Mouse (Mus musculus): ENCODE measurements at regions not wholly inside any gene's neighbourhood (a gene's known extent, or its start where the extent isn't known, plus 50 kb on each side); places are given as distances from the start of the nearest gene placed in this dataset.
A peak's percentile ranks its signal among the peaks of the same experiment; 100 is the strongest.

GRCm38 (mm10) chr2:170221994-170222535, 74.2 kb upstream of the Zfp217 start:
- DNase-seq, result no peak
- intact Hi-C loops (cut with DNase I; ENCODE audit: low total_unique reads), result loop anchor here (10.0 kb wide), 1 partner anchor 93 kb away; no protein-coding TSS in a partner anchor

GRCm38 (mm10) chr2:170220871-170221369, 73.0 kb upstream of the Zfp217 start:
- intact Hi-C loops (cut with DNase I; ENCODE audit: low total_unique reads), result loop anchor here (10.0 kb wide), 1 partner anchor 94 kb away; no protein-coding TSS in a partner anchor
- DNase-seq, result peak; percentile 37

- DNase-seq, result no peak
- intact Hi-C loops (cut with DNase I; ENCODE audit: low total_unique reads), result loop anchor here (10.0 kb wide), 1 partner anchor 94 kb away; no protein-coding TSS in a partner anchor
Observed at GRCm38 (mm10) chr2:170220443-170220842, 72.5 kb upstream of the Zfp217 start.

GRCm38 (mm10) chr2:170219611-170220401, 71.9 kb upstream of the Zfp217 start:
- intact Hi-C loops (cut with DNase I; ENCODE audit: low total_unique reads), result loop anchor here (5.0 to 10.0 kb wide), 2 partner anchors 95 to 98 kb away; no protein-coding TSS in a partner anchor
- DNase-seq, result no peak

GRCm38 (mm10) chr2:170219161-170219581, 71.3 kb upstream of the Zfp217 start:
- intact Hi-C loops (cut with DNase I; ENCODE audit: low total_unique reads), result loop anchor here (5.0 kb wide), 1 partner anchor 97 kb away; no protein-coding TSS in a partner anchor
- DNase-seq, result no peak

GRCm38 (mm10) chr2:170218230-170219044, 70.5 kb upstream of the Zfp217 start:
- intact Hi-C loops (cut with DNase I; ENCODE audit: low total_unique reads), result loop anchor here (5.0 kb wide), 1 partner anchor 96 kb away; no protein-coding TSS in a partner anchor
- peak; percentile 79 for DNase-seq

- intact Hi-C loops (cut with DNase I; ENCODE audit: low total_unique reads), result loop anchor here (5.0 kb wide), 1 partner anchor 94 kb away; no protein-coding TSS in a partner anchor
- no peak for DNase-seq
Observed at GRCm38 (mm10) chr2:170216311-170216710, 68.4 kb upstream of the Zfp217 start.

GRCm38 (mm10) chr2:170209121-170209520, 61.2 kb upstream of the Zfp217 start:
- peak; percentile 79 for DNase-seq
- intact Hi-C loops (cut with DNase I; ENCODE audit: low total_unique reads), result no loop called here

GRCm38 (mm10) chr2:170207878-170208277, 60.0 kb upstream of the Zfp217 start:
- DNase-seq, result no peak
- intact Hi-C loops (cut with DNase I; ENCODE audit: low total_unique reads), result no loop called here

- intact Hi-C loops (cut with DNase I; ENCODE audit: low total_unique reads), result no loop called here
- DNase-seq, result no peak
Observed at GRCm38 (mm10) chr2:170207395-170207794, 59.5 kb upstream of the Zfp217 start.

- no peak for DNase-seq
- intact Hi-C loops (cut with DNase I; ENCODE audit: low total_unique reads), result no loop called here
Observed at GRCm38 (mm10) chr2:170206870-170207269, 59.0 kb upstream of the Zfp217 start.

- DNase-seq, result no peak
Observed at GRCm38 (mm10) chr2:170206442-170206754, 58.5 kb upstream of the Zfp217 start.

GRCm38 (mm10) chr2:170205591-170206441, 57.9 kb upstream of the Zfp217 start:
- intact Hi-C loops (cut with DNase I; ENCODE audit: low total_unique reads), result no loop called here

More at GRCm38 (mm10) chr2:170206442-170206754, 58.5 kb upstream of the Zfp217 start:
- intact Hi-C loops (cut with DNase I; ENCODE audit: low total_unique reads), result no loop called here

GRCm38 (mm10) chr2:170204768-170205514, 57.0 kb upstream of the Zfp217 start:
- intact Hi-C loops (cut with DNase I; ENCODE audit: low total_unique reads), result no loop called here

More at GRCm38 (mm10) chr2:170205591-170206441, 57.9 kb upstream of the Zfp217 start:
- DNase-seq, result no peak

GRCm38 (mm10) chr2:170203496-170203895, 55.6 kb upstream of the Zfp217 start:
- DNase-seq, result no peak
- intact Hi-C loops (cut with DNase I; ENCODE audit: low total_unique reads), result no loop called here

More at GRCm38 (mm10) chr2:170204768-170205514, 57.0 kb upstream of the Zfp217 start:
- DNase-seq, result no peak

- DNase-seq, result no peak
- intact Hi-C loops (cut with DNase I; ENCODE audit: low total_unique reads), result no loop called here
Observed at GRCm38 (mm10) chr2:170201816-170202371, 54.0 kb upstream of the Zfp217 start.

All from gastrocnemius, postnatal 14 days (tissue).